Mouse (Mus musculus) forebrain, embryonic 12.5 days (tissue): ENCODE measurements around the gene Arsb. TPM values are rescaled to one million over a fixed set of nuclear protein-coding genes. Genes with fewer than 3 reads are reported as not detected.

ENCODE experiments used
- ATAC-seq: fragments of 200-750 bp; cut with Nextera tagmentation; 2 replicates; pipeline ENCODE4 v1.8.0; 2017; ENCODE audit warnings: moderate TSS enrichment; ENCODE audit not compliant: low FRiP score
- H3K27ac ChIP-seq: fragments of 300-500 bp; sonication (generic); 2 replicates; pipeline ENCODE4 v1.5.1; 2016; ENCODE audit warnings: mild to moderate bottlenecking
- H3K27me3 ChIP-seq: fragments of 300-500 bp; sonication (generic); 2 replicates; pipeline ENCODE4 v1.6.1; 2016; ENCODE audit warnings: mild to moderate bottlenecking
- H3K36me3 ChIP-seq: fragments of 300-500 bp; sonication (generic); replicated peaks from 2 replicates; pipeline ENCODE4 v1.6.1; 2016; ENCODE audit warnings: mild to moderate bottlenecking
- H3K4me1 ChIP-seq: fragments of 300-500 bp; sonication (generic); 2 replicates; pipeline ENCODE4 v1.6.1; 2016
- H3K4me2 ChIP-seq: fragments of 300-500 bp; sonication (generic); 2 replicates; pipeline ENCODE4 v1.6.1; 2016; ENCODE audit warnings: mild to moderate bottlenecking, moderate library complexity
- H3K4me3 ChIP-seq: fragments of 300-500 bp; sonication (generic); replicated peaks from 2 replicates; pipeline ENCODE4 v1.5.1; 2016; ENCODE audit warnings: mild to moderate bottlenecking
- H3K9ac ChIP-seq: fragments of 300-500 bp; sonication (generic); 2 replicates; pipeline ENCODE4 v1.6.1; 2016; ENCODE audit warnings: mild to moderate bottlenecking
- H3K9me3 ChIP-seq: fragments of 300-500 bp; sonication (generic); 2 replicates; pipeline ENCODE4 v1.6.1; 2016
- WGBS: fragments of 180-500 bp; shearing (Covaris S2); methylation state at CpG from one replicate; pipeline ENCODE4 v1.1.7; 2016; 5-methylcytosine and 5-hydroxymethylcytosine counted together
- polyA plus RNA-seq: library from polyadenylated mRNA; unstranded; fragments of >200 nt; fragmentation: Nextera tagmentation; extraction: Ambion mirVana; gene quantifications from 2 replicates; pipeline ENCODE4 v1.2.1, GENCODE M21; 2016

The Arsb gene
- polyA plus RNA-seq, 1 experiment from 2014 or later = 7.3 TPM

DNA sequence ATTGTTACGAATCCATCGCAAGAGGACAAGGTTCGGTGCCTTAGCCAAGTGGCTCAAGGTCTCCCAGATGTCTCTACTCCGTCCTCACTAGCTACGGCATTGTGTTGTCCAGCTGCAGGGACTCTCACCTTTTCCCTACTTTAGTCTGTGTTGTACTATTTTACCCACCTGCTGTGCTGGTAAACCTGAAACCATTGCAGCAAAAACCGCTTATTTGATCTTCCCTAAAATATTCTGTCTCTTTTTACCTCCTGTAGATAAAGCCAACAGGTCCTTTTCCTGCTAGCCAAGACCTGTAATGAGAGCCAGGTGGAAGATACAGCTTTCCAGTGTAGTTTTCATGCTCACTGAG lies 58.8 kb downstream of the Arsb start:
- no peaks in the 10 kb centered on the region for H3K9me3 ChIP-seq
- H3K4me1 ChIP-seq = no peaks in the 10 kb centered on the region
- H3K4me3 ChIP-seq = no peak overlapping the region
- WGBS = 86% methylated on average over 6 of the region's 6 CpGs
- H3K4me2 ChIP-seq = no peak overlapping the region
- no peak overlapping the region for H3K27ac ChIP-seq
- no peaks in the 10 kb centered on the region for H3K36me3 ChIP-seq
- no peak overlapping the region for H3K9ac ChIP-seq
- H3K27me3 ChIP-seq = no peaks in the 10 kb centered on the region
- no peak for ATAC-seq

DNA sequence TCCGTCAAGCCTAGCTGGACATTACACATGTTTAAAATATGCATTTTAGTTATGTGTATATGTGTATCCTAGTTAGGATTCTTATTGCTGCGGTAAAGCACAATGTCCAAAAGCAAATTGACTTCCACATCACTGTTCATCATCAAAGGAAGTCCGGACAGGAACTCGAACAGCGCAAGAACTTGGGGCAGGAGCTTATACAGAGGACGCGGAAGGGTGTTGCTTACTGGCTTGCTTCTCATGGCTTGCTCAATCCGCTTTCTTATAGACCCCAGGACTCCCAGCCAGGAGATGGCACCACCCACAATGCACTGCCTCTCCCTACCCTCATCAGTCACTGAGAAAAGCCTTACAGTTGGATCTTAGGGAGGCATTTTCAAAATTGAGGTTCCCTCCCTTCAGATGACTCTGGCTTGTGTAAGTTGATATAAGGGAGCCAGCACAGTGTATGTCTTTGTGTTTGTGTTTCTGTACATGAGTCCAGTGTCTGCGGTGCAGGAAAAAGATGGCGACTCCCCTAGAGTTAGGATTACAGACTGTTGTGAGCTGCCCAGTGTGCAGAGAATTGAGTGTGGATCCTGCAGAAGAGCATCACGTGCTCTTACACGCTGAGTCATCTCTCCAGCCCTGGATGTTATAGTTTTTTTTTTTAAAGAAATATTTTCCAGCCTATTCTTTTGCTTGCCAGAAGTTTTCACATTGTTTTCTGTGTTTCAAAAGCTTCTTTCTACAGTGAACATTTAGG lies 66.2 kb downstream of the Arsb start:
- Histone ChIP-seq H3K36me3 (no peaks in the 10 kb centered on the region), H3K9me3 (no peaks in the 10 kb centered on the region), H3K4me3 (no peak overlapping the region), H3K4me1 (peaks cover 25% of the 10 kb centered on the region), H3K27me3 (peaks cover 3% of the 10 kb centered on the region; the same call in 1 of the 2 replicates), H3K27ac (0 out of 2 replicates have a peak overlapping the region, but pooled peaks have one; percentile 31), H3K9ac (no peak overlapping the region), H3K4me2 (no peak overlapping the region)
- 86% methylated on average over 12 of the region's 12 CpGs for WGBS
- ATAC-seq = no peak

DNA sequence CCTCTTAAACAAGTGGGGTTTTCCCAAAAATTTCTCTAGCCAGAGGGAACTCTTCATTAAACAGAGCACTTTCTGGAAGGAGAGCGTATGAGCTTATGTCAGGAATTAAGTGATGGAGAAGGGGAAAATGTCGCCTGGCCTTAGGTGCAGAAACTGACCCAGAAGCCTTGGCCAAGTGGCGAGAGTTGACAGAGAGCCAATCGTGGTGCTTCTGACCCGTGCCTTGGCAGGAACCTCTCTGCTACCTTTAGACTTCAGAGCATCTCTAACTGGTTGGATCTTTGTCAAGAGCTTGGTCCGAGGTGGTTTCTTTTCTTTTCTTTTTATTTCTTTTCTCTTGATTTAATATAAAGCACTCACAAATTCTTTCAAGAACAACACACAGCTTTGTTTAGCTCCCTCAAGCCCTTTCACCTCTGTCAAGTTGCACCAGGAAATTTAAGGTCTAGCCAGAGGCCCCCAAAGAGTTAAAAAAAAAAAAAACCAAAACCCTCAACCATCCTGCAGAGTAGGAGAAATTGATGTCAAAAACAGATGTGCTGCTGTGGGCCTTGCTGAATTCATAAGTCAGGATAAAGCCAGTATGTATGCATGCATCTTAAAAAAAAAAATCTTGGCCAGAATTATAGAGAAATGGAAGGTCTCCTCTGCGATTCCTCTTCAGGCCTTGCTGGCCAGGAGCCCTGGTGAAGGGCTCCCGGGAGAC lies 67.2 kb downstream of the Arsb start:
- H3K36me3 ChIP-seq = no peaks in the 10 kb centered on the region
- H3K4me2 ChIP-seq = peak overlapping the region; percentile 15
- H3K9ac ChIP-seq = no peak overlapping the region
- ATAC-seq = no peak
- H3K4me3 ChIP-seq = no peak overlapping the region
- 48% methylated on average over 8 of the region's 8 CpGs for WGBS
- H3K9me3 ChIP-seq = no peaks in the 10 kb centered on the region
- peaks cover 25% of the 10 kb centered on the region for H3K4me1 ChIP-seq
- peak overlapping the region; percentile 79 for H3K27ac ChIP-seq
- H3K27me3 ChIP-seq = peaks cover 3% of the 10 kb centered on the region; the same call in 1 of the 2 replicates

DNA sequence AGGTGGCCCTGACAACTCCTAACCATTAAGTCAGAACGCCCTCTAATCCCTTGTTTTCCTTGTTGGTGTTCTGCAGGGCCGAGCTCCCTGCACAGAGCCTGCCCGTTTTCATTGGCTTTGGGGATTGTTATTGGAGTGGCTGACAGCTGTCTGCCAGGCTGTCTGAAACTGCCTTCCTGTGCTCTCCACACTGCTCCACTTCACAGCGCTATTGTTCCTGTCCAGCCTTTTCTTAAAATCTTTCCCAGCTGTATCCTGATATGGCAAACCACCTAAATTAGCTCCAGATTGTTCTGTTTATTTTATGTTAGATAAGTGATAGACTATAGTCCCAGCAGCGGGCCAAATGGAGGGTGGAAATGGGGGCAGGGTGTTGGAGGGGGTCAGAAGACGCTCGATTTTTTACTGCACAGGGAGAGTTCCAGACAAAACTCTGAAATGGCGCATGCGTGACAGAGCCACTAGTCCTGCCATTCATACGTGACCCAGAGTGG lies 67.8 kb downstream of the Arsb start:
- Histone ChIP-seq H3K4me3 (no peak overlapping the region), H3K4me2 (peak overlapping the region; percentile 15), H3K36me3 (no peaks in the 10 kb centered on the region), H3K4me1 (peaks cover 25% of the 10 kb centered on the region), H3K9ac (no peak overlapping the region), H3K9me3 (no peaks in the 10 kb centered on the region), H3K27me3 (peaks cover 3% of the 10 kb centered on the region; the same call in 1 of the 2 replicates), H3K27ac (peak overlapping the region; percentile 79)
- peak; percentile 92 for ATAC-seq
- WGBS = 27% methylated on average over 10 of the region's 10 CpGs

DNA sequence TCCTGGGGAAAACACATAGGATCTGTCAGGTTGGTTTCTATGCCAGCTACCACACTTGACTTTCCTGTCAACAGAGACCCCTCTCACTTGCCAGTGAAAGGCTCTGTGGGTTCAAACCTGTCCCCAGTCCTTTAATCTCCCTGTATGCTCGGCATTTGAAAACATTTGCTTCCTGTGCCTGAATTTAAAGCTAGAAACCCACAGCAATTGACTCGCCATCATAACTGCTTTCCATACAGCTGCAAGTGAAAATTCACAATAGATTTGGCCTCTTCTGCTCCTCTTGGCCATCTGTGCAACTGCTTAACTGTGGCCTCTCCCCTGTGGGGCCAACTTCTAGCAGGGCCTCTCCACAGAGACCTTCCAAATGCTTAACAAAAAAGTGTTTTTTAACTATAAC lies 68.3 kb downstream of the Arsb start:
- peak; percentile 23; the same call in 1 of the 2 replicates for ATAC-seq
- Histone ChIP-seq H3K4me1 (peaks cover 25% of the 10 kb centered on the region), H3K36me3 (no peaks in the 10 kb centered on the region), H3K4me2 (no peak overlapping the region), H3K27me3 (peaks cover 3% of the 10 kb centered on the region; the same call in 1 of the 2 replicates), H3K27ac (peak overlapping the region; percentile 79), H3K9ac (no peak overlapping the region), H3K4me3 (no peak overlapping the region), H3K9me3 (no peaks in the 10 kb centered on the region)
- 36% methylated on average over 2 of the region's 2 CpGs for WGBS

DNA sequence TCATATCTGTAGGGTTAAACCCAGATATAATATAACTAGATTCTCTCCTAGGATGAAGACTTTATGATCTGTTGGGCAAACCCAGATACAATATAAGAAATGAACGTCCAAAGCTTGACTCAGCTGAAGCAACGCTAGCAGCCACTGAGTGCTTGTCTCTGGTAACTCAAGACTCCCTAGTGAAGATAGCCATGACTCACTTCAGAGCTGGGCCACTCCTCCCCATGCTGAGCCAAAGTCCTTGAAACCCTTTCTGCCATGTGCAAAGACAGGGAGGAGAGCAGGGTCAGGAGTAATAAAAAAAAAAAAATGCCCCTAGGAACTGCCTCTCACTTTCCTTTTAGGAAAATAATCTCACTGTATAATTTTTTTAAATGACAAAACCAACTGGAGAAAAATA lies 68.7 kb downstream of the Arsb start:
- H3K9me3 ChIP-seq = no peaks in the 10 kb centered on the region
- H3K36me3 ChIP-seq = no peaks in the 10 kb centered on the region
- H3K27ac ChIP-seq = peak overlapping the region; percentile 79; the same call in 1 of the 2 replicates
- WGBS = 74% methylated on average over 2 of the region's 2 CpGs
- no peak overlapping the region for H3K4me2 ChIP-seq
- peaks cover 3% of the 10 kb centered on the region; the same call in 1 of the 2 replicates for H3K27me3 ChIP-seq
- no peak overlapping the region for H3K4me3 ChIP-seq
- no peak overlapping the region for H3K9ac ChIP-seq
- peaks cover 25% of the 10 kb centered on the region for H3K4me1 ChIP-seq
- no peak for ATAC-seq

DNA sequence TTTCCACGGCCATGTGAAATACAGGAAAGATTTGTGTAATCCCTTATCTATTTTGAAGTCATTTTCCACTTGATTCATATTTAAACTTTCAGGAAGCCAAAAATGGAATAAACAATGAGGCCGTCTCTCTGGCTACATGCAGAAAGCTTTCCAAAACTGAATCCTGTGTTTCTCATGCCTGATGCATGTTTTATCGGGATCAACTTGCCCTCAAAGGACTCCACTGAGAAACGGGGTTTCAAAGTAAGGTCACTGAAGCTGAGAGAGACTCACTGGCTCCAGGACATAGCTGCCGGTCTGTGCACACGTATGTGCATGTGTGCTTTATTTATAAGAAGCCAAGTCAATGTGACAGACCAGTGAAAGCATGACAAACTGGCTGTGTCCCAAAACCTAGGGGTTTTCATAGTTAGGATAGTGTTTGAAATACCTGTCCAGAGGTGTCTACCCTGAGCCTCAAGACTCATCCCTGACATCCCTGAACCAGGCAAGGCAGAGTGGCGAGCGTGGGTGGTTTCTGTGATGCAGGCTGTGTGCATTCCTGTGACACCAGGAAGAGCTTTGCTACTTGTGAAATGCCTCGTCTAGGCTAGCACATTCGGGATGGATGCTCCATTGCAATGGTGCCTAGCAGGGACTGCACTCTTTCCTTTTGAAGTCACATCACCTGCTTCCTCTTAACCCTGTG lies 75.5 kb downstream of the Arsb start:
- H3K27ac ChIP-seq = no peak overlapping the region

DNA sequence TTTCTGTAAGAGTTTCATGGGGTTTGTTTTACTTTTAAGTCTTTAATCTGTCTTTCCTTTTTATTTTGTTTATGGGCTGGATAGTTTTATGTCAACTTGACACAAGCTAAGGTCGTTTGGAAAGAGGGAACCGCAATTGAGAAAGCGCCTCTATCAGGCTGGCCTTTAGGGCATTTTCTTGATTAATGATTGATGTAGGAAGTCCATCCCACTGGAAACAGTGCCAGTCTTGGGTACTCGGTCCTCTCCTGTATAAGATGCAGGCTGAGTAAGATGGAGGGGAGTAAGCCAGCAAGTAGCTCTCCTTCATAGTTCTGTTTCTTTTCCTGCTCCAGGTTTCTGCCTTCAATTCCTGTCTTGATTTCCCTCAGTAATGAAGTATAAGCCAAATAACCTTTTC lies 76.2 kb downstream of the Arsb start:
- WGBS = 78% methylated on average over 4 of the region's 4 CpGs
- Histone ChIP-seq H3K9me3 (no peaks in the 10 kb centered on the region), H3K27ac (no peak overlapping the region), H3K4me2 (no peak overlapping the region), H3K4me3 (no peak overlapping the region), H3K36me3 (no peaks in the 10 kb centered on the region), H3K4me1 (peaks cover 6% of the 10 kb centered on the region; the same call in 1 of the 2 replicates), H3K9ac (no peak overlapping the region), H3K27me3 (no peaks in the 10 kb centered on the region)
- no peak for ATAC-seq

More for the DNA sequence above, 75.5 kb downstream of the Arsb start:
- 88% methylated on average over 10 of the region's 10 CpGs for WGBS
- Histone ChIP-seq H3K9ac (no peak overlapping the region), H3K4me1 (peaks cover under 1% of the 10 kb centered on the region; the same call in 1 of the 2 replicates), H3K4me3 (no peak overlapping the region), H3K9me3 (no peaks in the 10 kb centered on the region), H3K27me3 (no peaks in the 10 kb centered on the region), H3K36me3 (no peaks in the 10 kb centered on the region), H3K4me2 (no peak overlapping the region)
- ATAC-seq = no peak

DNA sequence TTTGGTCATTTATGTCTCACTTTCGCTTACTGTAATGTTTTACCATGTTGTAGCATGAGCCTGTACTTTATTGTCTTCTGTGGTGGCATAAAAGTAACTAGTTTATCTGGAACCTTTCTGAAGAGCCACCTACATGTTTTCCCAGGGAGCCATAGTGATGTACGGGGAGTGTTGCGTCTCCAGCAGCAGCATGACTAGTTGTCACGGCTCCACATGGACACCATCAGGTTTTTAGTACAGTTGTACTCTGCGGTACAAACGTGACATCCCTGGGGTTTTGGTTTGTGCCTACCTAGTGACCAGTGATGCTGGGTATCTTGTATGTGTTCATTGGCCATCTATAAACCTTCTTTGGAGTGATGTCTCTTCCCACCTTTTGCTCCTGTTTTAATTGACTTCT lies 77.2 kb downstream of the Arsb start:
- H3K4me2 ChIP-seq = no peak overlapping the region
- H3K4me1 ChIP-seq = peaks cover 6% of the 10 kb centered on the region; the same call in 1 of the 2 replicates
- no peaks in the 10 kb centered on the region for H3K9me3 ChIP-seq
- no peaks in the 10 kb centered on the region for H3K27me3 ChIP-seq
- no peak for ATAC-seq
- no peaks in the 10 kb centered on the region for H3K36me3 ChIP-seq
- 88% methylated on average over 6 of the region's 6 CpGs for WGBS
- no peak overlapping the region for H3K9ac ChIP-seq
- H3K27ac ChIP-seq = no peak overlapping the region
- no peak overlapping the region for H3K4me3 ChIP-seq

DNA sequence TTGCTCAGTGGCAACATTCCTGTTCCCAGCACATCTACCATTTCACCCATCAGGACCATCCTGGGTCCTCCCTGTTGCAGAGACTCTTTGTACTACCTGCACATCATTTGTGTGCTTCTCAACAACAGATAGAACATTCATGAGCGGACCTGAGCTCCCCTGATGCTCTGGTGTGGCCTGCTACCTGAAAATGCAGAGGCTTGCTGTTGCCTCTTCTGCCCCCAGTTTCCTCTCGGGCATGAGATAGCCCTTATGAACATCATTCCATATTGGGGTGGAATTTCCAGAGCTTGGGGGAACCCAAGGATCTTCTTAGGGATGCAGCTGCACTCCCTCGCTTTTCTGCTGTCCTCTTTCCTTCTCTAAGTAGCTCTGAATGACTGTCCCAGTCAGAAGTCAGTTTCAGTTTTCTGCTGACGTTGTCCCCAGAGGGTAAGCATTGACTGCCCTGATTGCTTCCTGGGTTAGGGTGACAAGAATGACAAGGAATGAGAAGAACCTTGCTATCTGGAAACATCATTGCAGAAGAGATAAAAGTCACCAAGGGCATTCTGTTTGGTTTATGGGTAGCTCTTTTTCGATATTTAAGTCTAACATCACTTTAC lies 78.4 kb downstream of the Arsb start:
- ATAC-seq = no peak
- peaks cover 6% of the 10 kb centered on the region; the same call in 1 of the 2 replicates for H3K4me1 ChIP-seq
- no peak overlapping the region for H3K4me2 ChIP-seq
- no peak overlapping the region for H3K4me3 ChIP-seq
- no peak overlapping the region for H3K9ac ChIP-seq
- WGBS = 82% methylated on average over 5 of the region's 5 CpGs
- no peaks in the 10 kb centered on the region for H3K9me3 ChIP-seq
- no peaks in the 10 kb centered on the region for H3K27me3 ChIP-seq
- H3K36me3 ChIP-seq = no peaks in the 10 kb centered on the region
- no peak overlapping the region for H3K27ac ChIP-seq

DNA sequence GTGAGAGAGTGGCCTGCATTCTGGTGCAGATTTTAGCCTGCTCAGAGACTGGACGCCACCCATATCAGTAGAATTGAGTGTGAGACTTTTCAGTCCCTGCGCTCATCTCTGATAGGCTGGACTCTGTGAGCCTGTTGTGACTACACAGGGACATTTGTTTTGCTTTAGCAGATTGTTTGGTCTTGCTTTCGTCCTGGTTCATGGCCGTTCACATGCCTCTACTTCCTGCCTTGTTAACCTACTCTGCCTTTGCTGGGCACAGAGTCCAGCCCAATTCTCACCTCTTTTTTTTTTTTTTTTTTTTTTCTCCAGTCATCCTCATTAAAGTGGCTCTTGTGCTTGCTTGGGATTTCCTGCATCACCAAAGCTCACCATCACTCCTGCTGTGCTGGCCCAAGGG lies 79.2 kb downstream of the Arsb start:
- peaks cover 6% of the 10 kb centered on the region; the same call in 1 of the 2 replicates for H3K4me1 ChIP-seq
- H3K9ac ChIP-seq = no peak overlapping the region
- no peak overlapping the region for H3K27ac ChIP-seq
- H3K36me3 ChIP-seq = no peaks in the 10 kb centered on the region
- no peaks in the 10 kb centered on the region for H3K27me3 ChIP-seq
- no peak overlapping the region for H3K4me2 ChIP-seq
- WGBS = 79% methylated on average over 4 of the region's 4 CpGs
- ATAC-seq = no peak
- H3K9me3 ChIP-seq = no peaks in the 10 kb centered on the region
- no peak overlapping the region for H3K4me3 ChIP-seq
